Comparison of ENCODE assay signal across 9 mouse cellular contexts in genomic region chr5:104074388-104074787, GRCm38 (mm10). TPM values are rescaled to one million over a fixed set of nuclear protein-coding genes. Genes with fewer than 3 reads are reported as not detected.
DNase-seq lines count a peak whose midpoint lies in the region; ATAC-seq and TF ChIP-seq lines count a peak whose summit lies in the region.
"Had no signal": no experiment of that assay in that cellular context is flagged by ENCODE, and none has a peak within 500 bp of the region (broad histone marks: within the 10 kb centered on the region; RNA-seq: fewer than 3 reads in every experiment).

No protein-coding gene starts in this region.

- H3K27me3 ChIP-seq in forebrain, embryonic 13.5 days, result no peaks in the 10 kb centered on the region
- H3K27me3 ChIP-seq in hindbrain, postnatal 0 days (ENCODE audit: insufficient read depth, low read length), result no peaks in the 10 kb centered on the region
- peaks cover 37% of the 10 kb centered on the region for H3K27me3 ChIP-seq in liver, embryonic 13.5 days
- H3K27me3 ChIP-seq: neural tube, embryonic 13.5 days had no signal

- no peak overlapping the region for H3K27ac ChIP-seq in forebrain, embryonic 13.5 days
- no peak overlapping the region for H3K27ac ChIP-seq in hindbrain, postnatal 0 days
- no peak overlapping the region for H3K27ac ChIP-seq in liver, embryonic 13.5 days
- H3K27ac ChIP-seq: neural tube, embryonic 13.5 days had no signal

- H3K4me1 ChIP-seq in forebrain, embryonic 13.5 days, result peaks cover 8% of the 10 kb centered on the region
- H3K4me1 ChIP-seq in hindbrain, postnatal 0 days (ENCODE audit: insufficient read depth, low read length), result 0 out of 2 replicates have a peak, but pooled peaks cover 8% of the 10 kb centered on the region
- peaks cover 11% of the 10 kb centered on the region for H3K4me1 ChIP-seq in liver, embryonic 13.5 days (replicated peaks)

- no peak overlapping the region for H3K4me2 ChIP-seq in forebrain, embryonic 13.5 days
- no peak overlapping the region for H3K4me2 ChIP-seq in hindbrain, postnatal 0 days (ENCODE audit: low read depth, low read length)
- H3K4me2 ChIP-seq in liver, embryonic 13.5 days, result no peak overlapping the region
- H3K4me2 ChIP-seq: neural tube, embryonic 13.5 days had no signal

- peak; percentile 46 for ATAC-seq in forebrain, embryonic 13.5 days
- ATAC-seq in hindbrain, postnatal 0 days, result no peak
- peak; percentile 44; the same call in 1 of the 2 replicates for ATAC-seq in liver, embryonic 13.5 days (ENCODE audit: low read depth)

- H3K9me3 ChIP-seq in forebrain, embryonic 13.5 days (replicated peaks), result no peaks in the 10 kb centered on the region
- no peaks in the 10 kb centered on the region for H3K9me3 ChIP-seq in hindbrain, postnatal 0 days (ENCODE audit: low read length)
- H3K9me3 ChIP-seq in liver, embryonic 13.5 days (replicated peaks), result no peaks in the 10 kb centered on the region
- H3K9me3 ChIP-seq: neural tube, embryonic 13.5 days had no signal

- WGBS in forebrain, embryonic 13.5 days, result 32% methylated on average over 12 of the region's 12 CpGs
- 40% methylated on average over 12 of the region's 12 CpGs for WGBS in hindbrain, postnatal 0 days
- WGBS in liver, embryonic 13.5 days (ENCODE audit: insufficient replicate concordance), result 19% methylated on average over 12 of the region's 12 CpGs

- TF ChIP-seq POLR2A in brain, embryonic 14.5 days (IDR thresholded peaks at IDR 0.05; ENCODE audit: borderline replicate concordance, extremely low read depth, insufficient read depth, insufficient read length, poor library complexity, severe bottlenecking), result no peak

- peak; percentile 27 for DNase-seq in ovary, postnatal 10 days (ENCODE audit: low spot score)
- no peak for DNase-seq in ovary, adult 18-20 months (ENCODE audit: low spot score)
- peak; percentile 75 for DNase-seq in brain, embryonic 14.5 days (ENCODE audit: low read depth)
- peak; percentile 77 for DNase-seq in hindbrain, postnatal 0 days (ENCODE audit: low spot score)
- peak; percentile 37 for DNase-seq in liver, embryonic 13.5 days
- peak; percentile 65 for DNase-seq in ovary, postnatal 36 days (ENCODE audit: low spot score)
- DNase-seq in urinary bladder, postnatal 25 days (ENCODE audit: low spot score), result peak; percentile 74

- H3K36me3 ChIP-seq in forebrain, embryonic 13.5 days (ENCODE audit: poor library complexity, severe bottlenecking), result no peaks in the 10 kb centered on the region
- no peaks in the 10 kb centered on the region for H3K36me3 ChIP-seq in hindbrain, postnatal 0 days (ENCODE audit: insufficient read depth, low read length)
- no peaks in the 10 kb centered on the region for H3K36me3 ChIP-seq in liver, embryonic 13.5 days
- H3K36me3 ChIP-seq: neural tube, embryonic 13.5 days had no signal

- H3K4me3 ChIP-seq in forebrain, embryonic 13.5 days, result no peak overlapping the region
- H3K4me3 ChIP-seq in hindbrain, postnatal 0 days (ENCODE audit: low read length), result no peak overlapping the region
- H3K4me3 ChIP-seq in liver, embryonic 13.5 days (replicated peaks), result no peak overlapping the region
- H3K4me3 ChIP-seq: neural tube, embryonic 13.5 days had no signal

- peak; percentile 86 for TF ChIP-seq CTCF in brain, embryonic 14.5 days (IDR thresholded peaks at IDR 0.05; ENCODE audit: borderline replicate concordance, extremely low read depth, insufficient read depth, insufficient read length)
- TF ChIP-seq CTCF in hindbrain, postnatal 0 days (IDR thresholded peaks at IDR 0.05; ENCODE audit: low read depth), result peak; percentile 88

- H3K9ac ChIP-seq in forebrain, embryonic 13.5 days, result no peak overlapping the region
- no peak overlapping the region for H3K9ac ChIP-seq in hindbrain, postnatal 0 days (replicated peaks; ENCODE audit: low read length)
- no peak overlapping the region for H3K9ac ChIP-seq in liver, embryonic 13.5 days
- H3K9ac ChIP-seq: neural tube, embryonic 13.5 days had no signal

RNA-seq across cellular contexts. Expression of gene Gm17660, which starts 3.0 kb away (rescaled TPM):
- polyA plus RNA-seq in brain, embryonic 14.5 days (2012; rRNA removed), result not detected in 2 replicates
- polyA plus RNA-seq in forebrain, embryonic 13.5 days (2015; fragmentation: Nextera tagmentation; extraction: Ambion mirVana), result not detected in 2 replicates
- 0.58 TPM in 1 of 2 replicates, not detected in the other for total RNA-seq in hindbrain, postnatal 0 days (2014; rRNA removed)
- 0.61 TPM in 1 of 2 replicates, not detected in the other for polyA plus RNA-seq in hindbrain, postnatal 0 days (2015; fragmentation: Nextera tagmentation; extraction: Ambion mirVana)
- not detected in 2 replicates for polyA plus RNA-seq in liver, embryonic 13.5 days (2015; fragmentation: Nextera tagmentation; extraction: Ambion mirVana)
- polyA plus RNA-seq: neural tube, embryonic 13.5 days had no signal

RNA-seq across cellular contexts. Expression of gene Nudt9, which starts 28.3 kb away (rescaled TPM):
- 45.6 and 45.7 TPM in 2 replicates for polyA plus RNA-seq in brain, embryonic 14.5 days (2012; rRNA removed)
- polyA plus RNA-seq in forebrain, embryonic 13.5 days (2015; fragmentation: Nextera tagmentation; extraction: Ambion mirVana), result 50.9 and 53.3 TPM in 2 replicates
- total RNA-seq in hindbrain, postnatal 0 days (2014; rRNA removed), result 54.9 and 59.1 TPM in 2 replicates
- 72.6 and 80.2 TPM in 2 replicates for polyA plus RNA-seq in hindbrain, postnatal 0 days (2015; fragmentation: Nextera tagmentation; extraction: Ambion mirVana)
- polyA plus RNA-seq in liver, embryonic 13.5 days (2015; fragmentation: Nextera tagmentation; extraction: Ambion mirVana), result 84.0 and 89.0 TPM in 2 replicates

RNA-seq across cellular contexts. Expression of gene Sparcl1, which starts 39.1 kb away (rescaled TPM):
- 75.9 and 150 TPM in 2 replicates for polyA plus RNA-seq in brain, embryonic 14.5 days (2012; rRNA removed)
- polyA plus RNA-seq in forebrain, embryonic 13.5 days (2015; fragmentation: Nextera tagmentation; extraction: Ambion mirVana), result 34.7 and 41.3 TPM in 2 replicates
- total RNA-seq in hindbrain, postnatal 0 days (2014; rRNA removed), result 660 and 723 TPM in 2 replicates
- polyA plus RNA-seq in hindbrain, postnatal 0 days (2015; fragmentation: Nextera tagmentation; extraction: Ambion mirVana), result 782 and 913 TPM in 2 replicates
- polyA plus RNA-seq in liver, embryonic 13.5 days (2015; fragmentation: Nextera tagmentation; extraction: Ambion mirVana), result 2.0 TPM in 2 replicates

RNA-seq across cellular contexts. Expression of gene Hsd17b11, which starts 52.7 kb away (rescaled TPM):
- 7.2 and 11.3 TPM in 2 replicates for polyA plus RNA-seq in brain, embryonic 14.5 days (2012; rRNA removed)
- polyA plus RNA-seq in forebrain, embryonic 13.5 days (2015; fragmentation: Nextera tagmentation; extraction: Ambion mirVana), result 0.77 and 1.1 TPM in 2 replicates
- 15.2 and 20.5 TPM in 2 replicates for total RNA-seq in hindbrain, postnatal 0 days (2014; rRNA removed)
- 4.5 and 5.4 TPM in 2 replicates for polyA plus RNA-seq in hindbrain, postnatal 0 days (2015; fragmentation: Nextera tagmentation; extraction: Ambion mirVana)
- polyA plus RNA-seq in liver, embryonic 13.5 days (2015; fragmentation: Nextera tagmentation; extraction: Ambion mirVana), result 2.1 and 2.6 TPM in 2 replicates

Comparison
In these comparisons a context has a peak if more than half of its experiments do, and no peak if none do; other contexts are left out.
1. RNA of gene Sparcl1, which starts 39.1 kb away (polyA plus RNA-seq): 782 to 913 TPM in hindbrain, postnatal 0 days, 75.9 to 150 TPM in brain, embryonic 14.5 days and 34.7 to 41.3 TPM in forebrain, embryonic 13.5 days; 2.0 TPM in liver, embryonic 13.5 days; every median in the first group is over 10 times any median in the second.